10 mouse cellular contexts compared by ENCODE assay signal in genomic region chr3:103852565-103853299, GRCm38 (mm10). TPM values are rescaled to one million over a fixed set of nuclear protein-coding genes. Genes with fewer than 3 reads are reported as not detected.
DNase-seq lines count a peak whose midpoint lies in the region; ATAC-seq and TF ChIP-seq lines count a peak whose summit lies in the region.
"Had no signal": no experiment of that assay in that cellular context is flagged by ENCODE, and none has a peak within 500 bp of the region (broad histone marks: within the 10 kb centered on the region; RNA-seq: fewer than 3 reads in every experiment).

No protein-coding gene starts in this region.

- peak; percentile 64 for DNase-seq in hindbrain, postnatal 0 days (ENCODE audit: low spot score)
- DNase-seq in adrenal gland, postnatal 36 days: peak; percentile 45 to 63
- peak; percentile 22 for DNase-seq in limb, embryonic 14.5 days (ENCODE audit: low spot score)
- peak; percentile 25 for DNase-seq in skeletal muscle tissue, adult 2 months (ENCODE audit: low read depth, low spot score)
- DNase-seq in yolk sac, embryonic 10.5 days (ENCODE audit: low spot score): no peak

- ATAC-seq in hindbrain, postnatal 0 days: peak; percentile 58; the same call in 1 of the 2 replicates
- ATAC-seq in hindbrain, embryonic 16.5 days: no peak
- peak; percentile 44 for ATAC-seq in CD4-positive, CD25-positive, alpha-beta regulatory T cell, adult 4 months
- ATAC-seq in erythroblast, adult 5-6 weeks (replicated peaks; ENCODE audit: low FRiP score, poor library complexity, severe bottlenecking): peak; percentile 52
- ATAC-seq in limb, embryonic 14.5 days (ENCODE audit: low FRiP score, low read depth): no peak

- TF ChIP-seq CTCF in hindbrain, postnatal 0 days (IDR thresholded peaks at IDR 0.05; ENCODE audit: low read depth): peak; percentile 66

- no peaks in the 10 kb centered on the region for H3K36me3 ChIP-seq in hindbrain, postnatal 0 days (ENCODE audit: insufficient read depth, low read length)
- no peaks in the 10 kb centered on the region for H3K36me3 ChIP-seq in hindbrain, embryonic 16.5 days (ENCODE audit: control insufficient read depth, insufficient read depth, low read length)
- H3K36me3 ChIP-seq in limb, embryonic 14.5 days (ENCODE audit: control insufficient read depth, insufficient read depth, low read length): no peaks in the 10 kb centered on the region
- H3K36me3 ChIP-seq: embryonic facial prominence, embryonic 12.5 days; limb, embryonic 15.5 days had no signal

- H3K4me1 ChIP-seq in hindbrain, postnatal 0 days (ENCODE audit: insufficient read depth, low read length): no peaks in the 10 kb centered on the region
- H3K4me1 ChIP-seq in hindbrain, embryonic 16.5 days (ENCODE audit: control insufficient read depth, insufficient read depth, low read depth, low read length): no peaks in the 10 kb centered on the region
- H3K4me1 ChIP-seq in limb, embryonic 14.5 days (ENCODE audit: control insufficient read depth, insufficient read depth, low read length): no peaks in the 10 kb centered on the region
- H3K4me1 ChIP-seq: embryonic facial prominence, embryonic 12.5 days; limb, embryonic 15.5 days had no signal

- H3K27ac ChIP-seq in hindbrain, postnatal 0 days: no peak overlapping the region
- H3K27ac ChIP-seq in hindbrain, embryonic 16.5 days (ENCODE audit: low read depth, low read length): no peak overlapping the region
- no peak overlapping the region for H3K27ac ChIP-seq in limb, embryonic 14.5 days (replicated peaks; ENCODE audit: low read depth, low read length)
- H3K27ac ChIP-seq: embryonic facial prominence, embryonic 12.5 days; limb, embryonic 15.5 days had no signal

- H3K4me3 ChIP-seq in hindbrain, postnatal 0 days (ENCODE audit: low read length): no peak overlapping the region
- no peak overlapping the region for H3K4me3 ChIP-seq in hindbrain, embryonic 16.5 days (ENCODE audit: low read length)
- no peak overlapping the region for H3K4me3 ChIP-seq in limb, embryonic 14.5 days (replicated peaks; ENCODE audit: low read length)
- H3K4me3 ChIP-seq: embryonic facial prominence, embryonic 12.5 days; limb, embryonic 15.5 days had no signal

- no peaks in the 10 kb centered on the region for H3K27me3 ChIP-seq in hindbrain, postnatal 0 days (ENCODE audit: insufficient read depth, low read length)
- H3K27me3 ChIP-seq in hindbrain, embryonic 16.5 days (replicated peaks; ENCODE audit: control insufficient read depth, insufficient read depth, low read length): no peaks in the 10 kb centered on the region
- H3K27me3 ChIP-seq in limb, embryonic 14.5 days (ENCODE audit: control insufficient read depth, insufficient read depth, low read length): no peaks in the 10 kb centered on the region
- H3K27me3 ChIP-seq: embryonic facial prominence, embryonic 12.5 days; limb, embryonic 15.5 days had no signal

- TF ChIP-seq POLR2A in limb, embryonic 14.5 days (IDR thresholded peaks at IDR 0.05; ENCODE audit: borderline replicate concordance, extremely low read depth, insufficient read depth, insufficient read length): no peak

- H3K9me3 ChIP-seq in hindbrain, postnatal 0 days (ENCODE audit: low read length): no peaks in the 10 kb centered on the region
- H3K9me3 ChIP-seq in hindbrain, embryonic 16.5 days (ENCODE audit: control insufficient read depth, low read length): no peaks in the 10 kb centered on the region
- no peaks in the 10 kb centered on the region for H3K9me3 ChIP-seq in limb, embryonic 14.5 days (ENCODE audit: control insufficient read depth, low read length)
- H3K9me3 ChIP-seq: embryonic facial prominence, embryonic 12.5 days; limb, embryonic 15.5 days had no signal

- H3K9ac ChIP-seq in hindbrain, postnatal 0 days (replicated peaks; ENCODE audit: low read length): no peak overlapping the region
- no peak overlapping the region for H3K9ac ChIP-seq in hindbrain, embryonic 16.5 days (ENCODE audit: low read depth, low read length)
- no peak overlapping the region for H3K9ac ChIP-seq in limb, embryonic 14.5 days (ENCODE audit: low read depth, low read length, severe bottlenecking)
- H3K9ac ChIP-seq: embryonic facial prominence, embryonic 12.5 days; limb, embryonic 15.5 days had no signal

- no peak overlapping the region for H3K4me2 ChIP-seq in hindbrain, postnatal 0 days (ENCODE audit: low read depth, low read length)
- no peak overlapping the region for H3K4me2 ChIP-seq in hindbrain, embryonic 16.5 days (ENCODE audit: low read length)
- no peak overlapping the region for H3K4me2 ChIP-seq in limb, embryonic 14.5 days (replicated peaks; ENCODE audit: low read depth, low read length, severe bottlenecking)
- H3K4me2 ChIP-seq: embryonic facial prominence, embryonic 12.5 days; limb, embryonic 15.5 days had no signal

- WGBS in hindbrain, postnatal 0 days: 49% methylated on average over 3 of the region's 3 CpGs
- 48% methylated on average over 3 of the region's 3 CpGs for WGBS in hindbrain, embryonic 16.5 days
- 60% methylated on average over 3 of the region's 3 CpGs for WGBS in limb, embryonic 14.5 days

RNA-seq across cellular contexts. Expression of gene Ptpn22, which starts 6.9 kb away (rescaled TPM):
- 0.31 and 4.3 TPM in 2 replicates for total RNA-seq in hindbrain, postnatal 0 days (2014; rRNA removed)
- 0.40 and 0.53 TPM in 2 replicates for polyA plus RNA-seq in hindbrain, postnatal 0 days (2015; fragmentation: Nextera tagmentation; extraction: Ambion mirVana)
- polyA plus RNA-seq in hindbrain, embryonic 16.5 days (2015; fragmentation: Nextera tagmentation; extraction: Ambion mirVana): 0.43 and 0.59 TPM in 2 replicates
- 100 to 1,000 TPM; 350 to 445 TPM for polyA plus RNA-seq in CD4-positive, CD25-positive, alpha-beta regulatory T cell, adult 4 months (2017; shearing (Covaris generic))
- 1 to 10 TPM; 1.4 to 1.7 TPM for total RNA-seq in adrenal gland, postnatal 36 days (2021)
- 53.4 and 60.0 TPM in 2 replicates for total RNA-seq in erythroblast, adult 5-6 weeks (2015; ENCODE audit: low replicate concordance)
- 10.7 and 19.7 TPM in 2 replicates for total RNA-seq in erythroblast, adult 5-6 weeks (2017; ENCODE audit: low replicate concordance)
- 0.47 and 0.99 TPM in 2 replicates for polyA plus RNA-seq in limb, embryonic 14.5 days (2012; rRNA removed)
- polyA plus RNA-seq in limb, embryonic 14.5 days (2014; fragmentation: Nextera tagmentation; extraction: Ambion mirVana): 0.94 and 1.1 TPM in 2 replicates

RNA-seq across cellular contexts. Expression of gene Bcl2l15, which starts 20.3 kb away (rescaled TPM):
- total RNA-seq in hindbrain, postnatal 0 days (2014; rRNA removed): not detected in 2 replicates
- polyA plus RNA-seq in hindbrain, postnatal 0 days (2015; fragmentation: Nextera tagmentation; extraction: Ambion mirVana): 0.20 and 0.67 TPM in 2 replicates
- 0.33 and 0.40 TPM in 2 replicates for polyA plus RNA-seq in hindbrain, embryonic 16.5 days (2015; fragmentation: Nextera tagmentation; extraction: Ambion mirVana)
- polyA plus RNA-seq in CD4-positive, CD25-positive, alpha-beta regulatory T cell, adult 4 months (2017; shearing (Covaris generic)): 1 to 10 TPM; 6.2 to 8.6 TPM
- total RNA-seq in adrenal gland, postnatal 36 days (2021): not detected
- 26.8 and 28.8 TPM in 2 replicates for total RNA-seq in erythroblast, adult 5-6 weeks (2015; ENCODE audit: low replicate concordance)
- total RNA-seq in erythroblast, adult 5-6 weeks (2017; ENCODE audit: low replicate concordance): 38.9 and 50.0 TPM in 2 replicates
- polyA plus RNA-seq in limb, embryonic 14.5 days (2012; rRNA removed): 0.68 and 1.1 TPM in 2 replicates
- 0.68 and 0.84 TPM in 2 replicates for polyA plus RNA-seq in limb, embryonic 14.5 days (2014; fragmentation: Nextera tagmentation; extraction: Ambion mirVana)
- polyA plus RNA-seq: embryonic facial prominence, embryonic 12.5 days had no signal

RNA-seq across cellular contexts. Expression of gene Gm43064, which starts 43.4 kb away (rescaled TPM):
- total RNA-seq in hindbrain, postnatal 0 days (2014; rRNA removed): 1.1 and 1.9 TPM in 2 replicates
- 0.24 TPM in 1 of 2 replicates, not detected in the other for polyA plus RNA-seq in hindbrain, postnatal 0 days (2015; fragmentation: Nextera tagmentation; extraction: Ambion mirVana)
- 0.24 TPM in 1 of 2 replicates, not detected in the other for polyA plus RNA-seq in hindbrain, embryonic 16.5 days (2015; fragmentation: Nextera tagmentation; extraction: Ambion mirVana)
- under 1 TPM in 1 of 2 experiments, not detected in 1; 0.52 TPM for polyA plus RNA-seq in CD4-positive, CD25-positive, alpha-beta regulatory T cell, adult 4 months (2017; shearing (Covaris generic))
- under 1 TPM; 0.13 to 0.30 TPM for total RNA-seq in adrenal gland, postnatal 36 days (2021)
- 11.5 and 30.2 TPM in 2 replicates for total RNA-seq in erythroblast, adult 5-6 weeks (2015; ENCODE audit: low replicate concordance)
- 4.9 and 28.2 TPM in 2 replicates for total RNA-seq in erythroblast, adult 5-6 weeks (2017; ENCODE audit: low replicate concordance)
- 0.39 and 0.73 TPM in 2 replicates for polyA plus RNA-seq in limb, embryonic 14.5 days (2012; rRNA removed)
- polyA plus RNA-seq in limb, embryonic 14.5 days (2014; fragmentation: Nextera tagmentation; extraction: Ambion mirVana): not detected in 2 replicates

RNA-seq across cellular contexts. Expression of gene Ap4b1, which starts 43.4 kb away (rescaled TPM):
- 16.1 and 25.8 TPM in 2 replicates for total RNA-seq in hindbrain, postnatal 0 days (2014; rRNA removed)
- polyA plus RNA-seq in hindbrain, postnatal 0 days (2015; fragmentation: Nextera tagmentation; extraction: Ambion mirVana): 16.4 and 20.1 TPM in 2 replicates
- polyA plus RNA-seq in hindbrain, embryonic 16.5 days (2015; fragmentation: Nextera tagmentation; extraction: Ambion mirVana): 22.1 and 26.0 TPM in 2 replicates
- 10 to 100 TPM; 20.6 to 31.7 TPM for polyA plus RNA-seq in CD4-positive, CD25-positive, alpha-beta regulatory T cell, adult 4 months (2017; shearing (Covaris generic))
- 10 to 100 TPM; 17.4 to 20.3 TPM for total RNA-seq in adrenal gland, postnatal 36 days (2021)
- total RNA-seq in erythroblast, adult 5-6 weeks (2015; ENCODE audit: low replicate concordance): 56.9 and 81.1 TPM in 2 replicates
- 82.4 and 103 TPM in 2 replicates for total RNA-seq in erythroblast, adult 5-6 weeks (2017; ENCODE audit: low replicate concordance)
- polyA plus RNA-seq in limb, embryonic 14.5 days (2012; rRNA removed): 24.6 and 27.0 TPM in 2 replicates
- polyA plus RNA-seq in limb, embryonic 14.5 days (2014; fragmentation: Nextera tagmentation; extraction: Ambion mirVana): 22.9 and 23.4 TPM in 2 replicates

RNA-seq across cellular contexts. Expression of gene Dclre1b, which starts 43.5 kb away (rescaled TPM):
- total RNA-seq in hindbrain, postnatal 0 days (2014; rRNA removed): 3.0 and 7.9 TPM in 2 replicates
- polyA plus RNA-seq in hindbrain, postnatal 0 days (2015; fragmentation: Nextera tagmentation; extraction: Ambion mirVana): 15.4 and 19.1 TPM in 2 replicates
- polyA plus RNA-seq in hindbrain, embryonic 16.5 days (2015; fragmentation: Nextera tagmentation; extraction: Ambion mirVana): 16.9 and 17.0 TPM in 2 replicates
- polyA plus RNA-seq in CD4-positive, CD25-positive, alpha-beta regulatory T cell, adult 4 months (2017; shearing (Covaris generic)): 10 to 100 TPM; 17.5 to 19.5 TPM
- total RNA-seq in adrenal gland, postnatal 36 days (2021): 10 to 100 TPM; 15.1 to 15.8 TPM
- total RNA-seq in erythroblast, adult 5-6 weeks (2015; ENCODE audit: low replicate concordance): 22.5 and 24.5 TPM in 2 replicates
- 14.1 and 19.1 TPM in 2 replicates for total RNA-seq in erythroblast, adult 5-6 weeks (2017; ENCODE audit: low replicate concordance)
- polyA plus RNA-seq in limb, embryonic 14.5 days (2012; rRNA removed): 11.4 and 15.9 TPM in 2 replicates
- polyA plus RNA-seq in limb, embryonic 14.5 days (2014; fragmentation: Nextera tagmentation; extraction: Ambion mirVana): 29.5 and 32.2 TPM in 2 replicates

Comparison
In these comparisons a context has a peak if more than half of its experiments do, and no peak if none do; other contexts are left out.
1. ATAC-seq: peak in hindbrain, postnatal 0 days (single experiment), CD4-positive, CD25-positive, alpha-beta regulatory T cell, adult 4 months (single experiment) and erythroblast, adult 5-6 weeks (single experiment); none in hindbrain, embryonic 16.5 days (single experiment) and limb, embryonic 14.5 days (single experiment).
2. RNA of gene Ptpn22, which starts 6.9 kb away (polyA plus RNA-seq): 350 to 445 TPM in CD4-positive, CD25-positive, alpha-beta regulatory T cell, adult 4 months; 0.47 to 1.1 TPM in limb, embryonic 14.5 days, 0.43 to 0.59 TPM in hindbrain, embryonic 16.5 days and 0.40 to 0.53 TPM in hindbrain, postnatal 0 days; every median in the first group is over 100 times any median in the second.